Mouse (Mus musculus) bone marrow macrophage, adult 2 months (primary cell): ENCODE measurements around the gene Ccdc47.

Source experiments
- CTCF ChIP-seq: IDR thresholded peaks from 2 replicates; pipeline ENCODE4 v1.5.1; 2012; ENCODE audit warnings: low read depth, mild to moderate bottlenecking, low read length, moderate library complexity
- POLR2A ChIP-seq: IDR thresholded peaks from 2 replicates; pipeline ENCODE4 v1.6.1; 2012; ENCODE audit warnings: mild to moderate bottlenecking, low read depth, low read length, borderline replicate concordance

- TF ChIP-seq CTCF (no peak), POLR2A (no peak)
Measured at GRCm38 (mm10) chr11:106170807-106171206, 45.3 kb downstream of the Ccdc47 start.
